ENCODE assay signal across 14 mouse cellular contexts in the genomic region with DNA sequence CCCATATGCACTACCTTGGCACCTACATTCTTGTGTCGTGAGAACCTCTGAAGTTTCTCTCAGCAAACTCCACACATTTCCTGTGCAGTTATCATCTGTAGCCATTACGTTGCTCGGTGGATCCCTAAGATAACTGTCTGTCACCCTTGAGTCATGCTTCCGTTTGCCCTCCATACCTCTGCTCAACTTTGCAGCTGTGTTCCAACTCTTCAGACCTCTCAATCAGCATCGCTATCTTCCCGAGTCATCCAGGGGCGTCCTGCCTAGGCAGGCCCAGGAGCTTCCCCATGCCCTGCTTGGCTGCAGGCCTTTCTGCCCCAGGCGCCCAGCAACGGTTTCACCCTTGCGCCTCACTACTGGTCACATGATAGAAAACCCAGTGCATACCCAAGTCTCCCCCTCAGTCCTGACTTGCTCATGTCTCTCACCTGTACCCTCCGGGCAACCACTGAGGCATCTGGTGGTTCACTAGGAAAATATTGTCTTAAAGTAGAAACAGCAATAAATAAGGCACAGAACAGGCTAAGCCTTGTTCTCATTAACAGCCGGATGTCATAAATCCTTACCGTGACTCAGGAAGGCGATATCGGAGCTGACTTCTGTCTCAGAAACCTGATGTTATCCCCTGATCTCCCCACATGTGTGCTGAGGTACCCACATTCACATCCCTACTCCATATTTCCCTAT. TPM values are rescaled to one million over a fixed set of nuclear protein-coding genes. Genes with fewer than 3 reads are reported as not detected.
DNase-seq lines count a peak whose midpoint lies in the region; ATAC-seq and TF ChIP-seq lines count a peak whose summit lies in the region.
"Had no signal": no experiment of that assay in that cellular context is flagged by ENCODE, and none has a peak within 500 bp of the region (broad histone marks: within the 10 kb centered on the region; RNA-seq: fewer than 3 reads in every experiment).

No protein-coding gene starts in this region.

- peak; percentile 24 for ATAC-seq in erythroblast, adult 5-6 weeks (replicated peaks; ENCODE audit: low FRiP score, poor library complexity, severe bottlenecking)
- ATAC-seq in stomach, postnatal 0 days (ENCODE audit: low FRiP score, low TSS enrichment) = no peak
- ATAC-seq: hindbrain, embryonic 16.5 days had no signal

- H3K9ac ChIP-seq in stomach, postnatal 0 days (ENCODE audit: low read length) = no peak overlapping the region
- H3K9ac ChIP-seq: embryonic facial prominence, embryonic 12.5 days had no signal

- no peak for TF ChIP-seq CTCF in stomach, postnatal 0 days (IDR thresholded peaks at IDR 0.05; ENCODE audit: low read depth)

- peak; percentile 40 for TF ChIP-seq EP300 in stomach, postnatal 0 days (optimal IDR thresholded peaks at IDR 0.05)

- DNase-seq in NIH3T3 (ENCODE audit: low read depth) (peak; percentile 36), liver (peak; percentile 65)
- no peak for DNase-seq in stomach, postnatal 0 days (ENCODE audit: low spot score)
- no peak for DNase-seq in heart, postnatal 36 days
- no peak for DNase-seq in spleen, postnatal 14 days (ENCODE audit: low spot score in 2 of 2)
- no peak for DNase-seq in gastrocnemius, postnatal 36 days
- DNase-seq: lung, postnatal 14 days; spleen, adult 18-20 months had no signal

- WGBS in stomach, postnatal 0 days = 58% methylated on average over 15 of the region's 15 CpGs

- H3K4me1 ChIP-seq in stomach, postnatal 0 days (replicated peaks; ENCODE audit: control insufficient read depth, insufficient read depth) = 0 out of 2 replicates have a peak, but pooled peaks cover 2% of the 10 kb centered on the region
- H3K4me1 ChIP-seq: heart, embryonic 10.5 days had no signal

- no peaks in the 10 kb centered on the region for H3K9me3 ChIP-seq in stomach, postnatal 0 days (ENCODE audit: control insufficient read depth, low read length)
- H3K9me3 ChIP-seq: embryonic facial prominence, embryonic 12.5 days; heart, embryonic 10.5 days; neural tube, embryonic 13.5 days had no signal

- no peaks in the 10 kb centered on the region for H3K36me3 ChIP-seq in stomach, postnatal 0 days (ENCODE audit: control insufficient read depth, insufficient read depth, low read length)
- H3K36me3 ChIP-seq: embryonic facial prominence, embryonic 12.5 days; heart, embryonic 10.5 days; neural tube, embryonic 13.5 days had no signal

- no peaks in the 10 kb centered on the region for H3K27me3 ChIP-seq in stomach, postnatal 0 days (ENCODE audit: control insufficient read depth, insufficient read depth, low read length)
- H3K27me3 ChIP-seq: embryonic facial prominence, embryonic 12.5 days; neural tube, embryonic 13.5 days had no signal

- intact Hi-C loops in heart, postnatal 36 days (cut with DNase I) = loop anchor here (5.0 kb wide), 2 partner anchors 77 to 312 kb away; partner anchors contain the start of genes Zfp180 and Zfp94
- intact Hi-C loops in gastrocnemius, postnatal 36 days (cut with DNase I) = loop anchor here (5.0 kb wide), 1 partner anchor 77 kb away; the partner anchor contains the start of gene Zfp94

- H3K4me3 ChIP-seq in stomach, postnatal 0 days (ENCODE audit: low read depth, low read length) = no peak overlapping the region
- H3K4me3 ChIP-seq: embryonic facial prominence, embryonic 12.5 days; heart, embryonic 10.5 days; neural tube, embryonic 13.5 days had no signal

- no peak overlapping the region for H3K4me2 ChIP-seq in stomach, postnatal 0 days (replicated peaks; ENCODE audit: low read depth)
- H3K4me2 ChIP-seq: embryonic facial prominence, embryonic 12.5 days; neural tube, embryonic 13.5 days had no signal

- H3K27ac ChIP-seq in stomach, postnatal 0 days (replicated peaks) = no peak overlapping the region
- H3K27ac ChIP-seq: embryonic facial prominence, embryonic 12.5 days; heart, embryonic 10.5 days; neural tube, embryonic 13.5 days had no signal

RNA-seq across cellular contexts. Expression of gene Smg9, which starts 4.8 kb away (rescaled TPM):
- total RNA-seq in erythroblast, adult 5-6 weeks (2015; ENCODE audit: low replicate concordance) = 9.6 and 11.1 TPM in 2 replicates
- 13.3 and 16.0 TPM in 2 replicates for total RNA-seq in erythroblast, adult 5-6 weeks (2017; ENCODE audit: low replicate concordance)
- 14.1 and 14.4 TPM in 2 replicates for polyA plus RNA-seq in stomach, postnatal 0 days (2015; fragmentation: Nextera tagmentation; extraction: Ambion mirVana)
- total RNA-seq in heart, postnatal 36 days (2021) = 1 to 10 TPM; 7.1 to 9.6 TPM
- 10 to 100 TPM in 1 of 2 experiments, 1 to 10 TPM in 1; 9.8 to 11.5 TPM for total RNA-seq in gastrocnemius, postnatal 36 days (2021)

RNA-seq across cellular contexts. Expression of gene Kcnn4, which starts 24.6 kb away (rescaled TPM):
- 102 and 125 TPM in 2 replicates for total RNA-seq in erythroblast, adult 5-6 weeks (2015; ENCODE audit: low replicate concordance)
- 244 and 272 TPM in 2 replicates for total RNA-seq in erythroblast, adult 5-6 weeks (2017; ENCODE audit: low replicate concordance)
- polyA plus RNA-seq in stomach, postnatal 0 days (2015; fragmentation: Nextera tagmentation; extraction: Ambion mirVana) = 15.5 and 17.0 TPM in 2 replicates
- under 1 TPM; 0.42 to 0.62 TPM for total RNA-seq in heart, postnatal 36 days (2021)
- 1 to 10 TPM in 1 of 2 experiments, under 1 TPM in 1; 0.42 to 1.2 TPM for total RNA-seq in gastrocnemius, postnatal 36 days (2021)

RNA-seq across cellular contexts. Expression of gene Lypd5, which starts 45.6 kb away (rescaled TPM):
- total RNA-seq in erythroblast, adult 5-6 weeks (2015; ENCODE audit: low replicate concordance) = not detected in 2 replicates
- not detected in 2 replicates for total RNA-seq in erythroblast, adult 5-6 weeks (2017; ENCODE audit: low replicate concordance)
- 196 and 201 TPM in 2 replicates for polyA plus RNA-seq in stomach, postnatal 0 days (2015; fragmentation: Nextera tagmentation; extraction: Ambion mirVana)
- not detected for total RNA-seq in heart, postnatal 36 days (2021)
- total RNA-seq in gastrocnemius, postnatal 36 days (2021) = not detected
- total RNA-seq: layer of hippocampus, adult 8-10 months had no signal
- polyA plus RNA-seq: embryonic facial prominence, embryonic 12.5 days; heart, embryonic 10.5 days; hindbrain, embryonic 16.5 days; neural tube, embryonic 13.5 days had no signal

RNA-seq across cellular contexts. Expression of gene Irgc1, which starts 57.5 kb away (rescaled TPM):
- not detected in 2 replicates for total RNA-seq in erythroblast, adult 5-6 weeks (2015; ENCODE audit: low replicate concordance)
- total RNA-seq in erythroblast, adult 5-6 weeks (2017; ENCODE audit: low replicate concordance) = not detected in 2 replicates
- 0.05 and 0.10 TPM in 2 replicates for polyA plus RNA-seq in stomach, postnatal 0 days (2015; fragmentation: Nextera tagmentation; extraction: Ambion mirVana)
- total RNA-seq in heart, postnatal 36 days (2021) = not detected
- total RNA-seq in gastrocnemius, postnatal 36 days (2021) = not detected
- total RNA-seq: layer of hippocampus, adult 8-10 months had no signal
- polyA plus RNA-seq: embryonic facial prominence, embryonic 12.5 days; heart, embryonic 10.5 days; hindbrain, embryonic 16.5 days; neural tube, embryonic 13.5 days had no signal

Comparison
In these comparisons a context has a peak if more than half of its experiments do, and no peak if none do; other contexts are left out.
1. DNase-seq: peak in NIH3T3 (single experiment) and liver (single experiment); none in stomach, postnatal 0 days (single experiment), heart, postnatal 36 days (0 of 2), spleen, postnatal 14 days (0 of 2) and gastrocnemius, postnatal 36 days (0 of 2).
2. RNA of gene Kcnn4, which starts 24.6 kb away (total RNA-seq): 102 to 272 TPM in erythroblast, adult 5-6 weeks; 0.42 to 1.2 TPM in gastrocnemius, postnatal 36 days and 0.42 to 0.62 TPM in heart, postnatal 36 days; every median in the first group is over 10 times any median in the second.